Mouse (Mus musculus): Measurements from ENCODE around the gene Ei24.
A peak's percentile ranks its signal among the peaks of the same experiment; 100 is the strongest.

The Ei24 gene

DNA sequence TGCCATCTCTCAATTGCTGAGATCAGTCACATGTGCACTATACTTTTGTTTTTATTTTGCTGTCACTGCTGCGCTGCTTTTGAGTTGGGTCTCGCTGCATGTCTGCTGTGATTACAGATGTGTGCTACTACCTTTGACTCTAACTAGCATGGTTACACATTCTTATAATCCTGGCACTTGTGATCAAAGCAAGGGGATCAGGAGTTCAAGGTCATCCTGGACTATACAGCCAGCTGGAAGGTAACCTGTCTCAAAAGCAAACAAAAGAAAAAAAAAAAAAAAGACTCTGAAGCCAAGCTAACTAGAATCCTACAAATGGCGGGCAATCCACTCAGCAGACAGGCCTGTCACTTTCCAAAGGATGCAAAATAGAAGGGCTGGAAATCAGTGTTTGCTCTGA, 5.0 kb downstream of the Ei24 start:
- DNase-seq, result no peak

DNA sequence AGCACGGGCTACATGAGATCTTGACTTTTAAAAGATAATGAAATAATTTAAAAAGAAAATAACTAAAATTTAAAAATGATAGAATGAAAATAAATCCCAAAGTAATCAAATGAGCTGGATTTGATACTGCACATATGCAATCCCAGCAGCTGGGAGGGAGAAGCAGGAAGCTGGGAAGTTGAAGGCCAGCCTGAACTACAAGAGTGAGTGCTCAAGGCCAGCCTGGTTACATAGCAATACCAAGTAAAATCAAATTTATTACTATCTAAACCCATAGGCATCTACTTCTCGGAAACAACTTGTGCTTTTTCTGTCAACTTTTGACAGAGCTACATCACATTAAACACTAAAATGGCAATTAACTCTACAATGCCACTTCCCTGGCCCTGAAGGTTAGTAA, 13.3 kb downstream of the Ei24 start:
- no peak for DNase-seq

DNA sequence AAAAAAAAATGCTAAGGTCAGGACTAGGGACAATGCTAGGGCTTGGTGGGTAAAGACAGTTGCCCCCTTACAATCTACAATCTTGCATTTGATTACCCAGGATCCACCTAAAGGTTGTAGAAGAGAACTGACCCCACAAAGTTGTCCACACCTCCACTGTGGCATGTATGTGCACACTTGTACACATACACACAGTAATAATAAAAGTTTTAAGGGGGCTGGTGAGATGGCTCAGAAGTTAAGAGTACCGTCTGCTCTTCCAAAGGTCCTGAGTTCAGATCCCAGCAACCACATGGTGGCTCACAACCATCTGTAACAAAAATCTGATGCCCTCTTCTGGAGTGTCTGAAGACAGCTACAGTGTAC, 28.2 kb downstream of the Ei24 start:
- DNase-seq, result peak in 1 of 2 experiments; percentile 2

GRCm38 (mm10) chr9:36768156-36769047, 28.8 kb downstream of the Ei24 start:
- DNase-seq, result peak; percentile 47 to 69

DNA sequence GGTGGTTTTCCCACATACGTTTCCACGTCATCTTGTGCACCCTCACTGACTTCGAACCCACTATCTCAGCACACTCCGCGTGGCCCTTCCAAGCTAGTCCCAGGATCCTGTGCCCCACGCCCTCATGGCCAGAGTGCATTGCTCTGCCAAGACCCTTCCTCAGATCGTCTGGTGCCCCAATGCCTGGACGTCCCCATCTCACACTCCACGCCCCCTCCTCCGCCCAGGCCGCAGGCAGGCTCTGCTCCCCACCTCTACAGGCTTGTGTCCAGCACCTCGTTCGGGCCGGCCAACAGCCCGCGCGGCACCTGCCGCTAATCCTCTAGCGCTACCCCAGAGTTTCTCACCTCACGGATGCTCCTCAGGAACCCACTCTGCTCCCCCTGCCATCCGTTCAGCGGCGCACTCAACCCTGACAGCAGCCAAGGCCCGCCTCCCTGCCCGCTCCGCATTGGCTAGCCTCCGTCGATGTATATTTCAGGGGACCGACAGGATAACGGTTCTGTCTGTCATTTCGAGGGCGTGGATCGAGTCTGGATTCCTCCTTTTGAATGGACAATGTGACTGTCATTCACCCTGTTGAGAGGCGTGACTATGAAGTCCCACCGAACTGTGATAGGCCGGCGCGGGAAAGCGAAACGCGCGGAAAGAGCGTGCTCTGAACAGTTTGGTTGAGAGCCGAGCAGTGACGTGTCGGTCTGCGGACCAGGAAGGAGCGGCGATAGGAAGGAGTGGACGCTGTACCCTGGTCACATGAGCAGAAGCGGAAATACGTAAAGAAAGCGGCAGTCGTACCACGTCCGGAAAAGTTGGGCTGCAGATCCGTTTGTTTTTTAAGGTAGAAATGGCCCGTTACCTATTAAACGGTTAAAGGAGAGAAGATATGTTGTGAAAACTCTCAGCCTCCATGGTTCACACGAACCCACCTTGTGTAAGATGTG, 29.7 kb downstream of the Ei24 start, which contains the start of gene Stt3a:
Gene Stt3a (minus strand): TSS at position 477 of the 941 bp plus-strand sequence.
- DNase-seq, result peak; percentile 99

- no peak for DNase-seq
Observed at GRCm38 (mm10) chr9:36764378-36764777, 32.8 kb downstream of the Ei24 start.
